Mouse (Mus musculus): Measurements from ENCODE around the gene Il17ra.

The Il17ra gene

GRCm38 (mm10) chr6:120471991-120472441 lies 9.0 kb downstream of the Il17ra start:
- DNase-seq (ENCODE audit: low read depth, low spot score), result no peak

- DNase-seq (ENCODE audit: low read depth, low spot score), result no peak
Measured at GRCm38 (mm10) chr6:120472455-120473140, 9.6 kb downstream of the Il17ra start.

GRCm38 (mm10) chr6:120473427-120473826 lies 10.4 kb downstream of the Il17ra start:
- DNase-seq (ENCODE audit: low read depth, low spot score), result no peak

DNA sequence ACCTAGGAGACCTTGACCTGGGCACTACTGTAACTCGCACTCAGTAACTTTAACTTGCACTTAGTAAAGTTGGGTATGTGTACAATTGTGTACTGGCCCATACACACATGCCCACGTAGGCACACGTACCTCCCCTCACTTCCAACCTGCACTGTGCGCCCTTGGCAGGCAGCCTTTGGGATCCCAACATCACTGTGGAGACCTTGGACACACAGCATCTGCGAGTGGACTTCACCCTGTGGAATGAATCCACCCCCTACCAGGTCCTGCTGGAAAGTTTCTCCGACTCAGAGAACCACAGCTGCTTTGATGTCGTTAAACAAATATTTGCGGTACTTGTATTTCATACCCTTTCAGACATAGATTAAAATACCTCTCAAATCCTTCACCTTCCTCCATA lies 12.2 kb downstream of the Il17ra start:
- DNase-seq (ENCODE audit: low read depth, low spot score), result no peak

GRCm38 (mm10) chr6:120479302-120479701 lies 16.3 kb downstream of the Il17ra start:
- no peak for DNase-seq (ENCODE audit: low read depth, low spot score)

DNA sequence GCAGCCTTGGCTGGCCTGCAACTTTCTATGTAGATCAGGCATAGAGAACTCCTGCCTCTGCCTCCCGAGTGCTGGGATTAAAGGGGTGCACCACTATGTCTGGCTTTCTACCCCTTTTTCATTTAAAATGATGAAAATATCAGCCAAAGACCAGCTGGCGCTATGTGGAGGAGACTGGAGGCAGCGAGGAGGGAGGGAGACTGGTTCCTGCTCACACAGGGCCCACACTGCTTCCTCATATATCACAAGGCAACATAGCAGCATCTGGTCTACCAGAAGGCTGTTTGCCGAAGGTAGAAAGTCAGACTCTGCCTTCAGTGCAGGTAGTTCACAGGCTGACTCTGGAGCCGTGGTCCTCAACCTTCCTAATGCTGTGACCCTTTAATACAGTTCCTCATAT lies 17.3 kb downstream of the Il17ra start:
- DNase-seq (ENCODE audit: low read depth, low spot score), result no peak

DNA sequence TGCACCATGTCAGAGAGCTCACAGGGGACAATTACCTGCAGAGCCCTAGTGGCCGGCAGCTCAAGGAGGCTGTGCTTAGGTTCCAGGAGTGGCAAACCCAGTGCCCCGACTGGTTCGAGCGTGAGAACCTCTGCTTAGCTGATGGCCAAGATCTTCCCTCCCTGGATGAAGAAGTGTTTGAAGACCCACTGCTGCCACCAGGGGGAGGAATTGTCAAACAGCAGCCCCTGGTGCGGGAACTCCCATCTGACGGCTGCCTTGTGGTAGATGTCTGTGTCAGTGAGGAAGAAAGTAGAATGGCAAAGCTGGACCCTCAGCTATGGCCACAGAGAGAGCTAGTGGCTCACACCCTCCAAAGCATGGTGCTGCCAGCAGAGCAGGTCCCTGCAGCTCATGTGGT lies 18.5 kb downstream of the Il17ra start:
- DNase-seq (ENCODE audit: low read depth, low spot score), result no peak

DNA sequence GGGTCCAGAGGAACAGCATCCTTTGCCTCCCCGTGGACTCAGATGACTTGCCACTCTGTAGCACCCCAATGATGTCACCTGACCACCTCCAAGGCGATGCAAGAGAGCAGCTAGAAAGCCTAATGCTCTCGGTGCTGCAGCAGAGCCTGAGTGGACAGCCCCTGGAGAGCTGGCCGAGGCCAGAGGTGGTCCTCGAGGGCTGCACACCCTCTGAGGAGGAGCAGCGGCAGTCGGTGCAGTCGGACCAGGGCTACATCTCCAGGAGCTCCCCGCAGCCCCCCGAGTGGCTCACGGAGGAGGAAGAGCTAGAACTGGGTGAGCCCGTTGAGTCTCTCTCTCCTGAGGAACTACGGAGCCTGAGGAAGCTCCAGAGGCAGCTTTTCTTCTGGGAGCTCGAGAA lies 19.0 kb downstream of the Il17ra start:
- no peak for DNase-seq (ENCODE audit: low read depth, low spot score)

- DNase-seq (ENCODE audit: low read depth, low spot score), result no peak
Measured at GRCm38 (mm10) chr6:120482756-120483155, 19.7 kb downstream of the Il17ra start.

- no peak for DNase-seq (ENCODE audit: low read depth, low spot score)
Measured at GRCm38 (mm10) chr6:120483211-120483626, 20.2 kb downstream of the Il17ra start.

DNA sequence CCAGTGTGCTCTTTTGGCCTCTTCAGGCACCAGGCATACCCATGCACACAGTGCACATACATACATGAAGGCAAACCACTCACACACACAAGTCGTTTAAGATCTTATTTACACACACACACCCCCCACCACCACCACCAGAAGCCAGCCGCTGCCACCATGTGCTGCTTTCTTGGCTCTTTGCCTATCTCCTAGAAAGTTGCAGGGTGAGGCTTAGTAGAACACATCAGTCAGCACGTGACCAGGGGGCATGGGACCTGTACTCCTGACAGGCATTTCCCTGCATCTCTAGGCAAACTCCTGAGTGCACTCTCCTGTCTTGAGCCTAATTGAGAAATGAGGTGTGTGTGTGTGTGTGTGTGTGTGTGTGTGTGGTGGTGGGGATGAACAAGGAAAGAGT lies 22.0 kb downstream of the Il17ra start:
- DNase-seq (ENCODE audit: low read depth, low spot score), result no peak

DNA sequence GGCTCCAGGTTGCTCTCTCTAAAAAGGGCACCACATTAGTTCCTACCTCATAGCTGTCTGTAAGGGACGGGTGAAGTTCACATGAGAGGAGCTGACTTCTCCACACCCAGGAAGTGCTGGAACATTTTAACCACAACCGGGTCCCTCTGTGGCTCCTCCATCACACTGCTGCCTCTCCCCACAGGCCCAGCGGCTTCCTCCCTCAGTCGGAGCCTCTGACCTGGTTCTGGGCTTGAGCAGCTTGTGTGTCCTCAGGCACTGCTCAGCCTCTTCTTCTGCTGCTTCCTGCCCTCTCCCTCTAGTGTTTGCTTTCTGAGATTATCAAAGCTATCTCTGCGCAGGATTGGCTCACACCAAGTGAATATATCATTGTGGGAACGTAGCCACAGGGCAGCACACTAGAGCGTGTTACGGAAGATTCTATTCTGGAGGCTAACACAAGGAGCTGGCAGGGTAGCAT lies 23.0 kb downstream of the Il17ra start:
- DNase-seq (ENCODE audit: low read depth, low spot score), result no peak

GRCm38 (mm10) chr6:120488647-120489046 lies 25.6 kb downstream of the Il17ra start:
- no peak for DNase-seq (ENCODE audit: low read depth, low spot score)

GRCm38 (mm10) chr6:120489461-120489860 lies 26.4 kb downstream of the Il17ra start:
- DNase-seq (ENCODE audit: low read depth, low spot score), result no peak

DNA sequence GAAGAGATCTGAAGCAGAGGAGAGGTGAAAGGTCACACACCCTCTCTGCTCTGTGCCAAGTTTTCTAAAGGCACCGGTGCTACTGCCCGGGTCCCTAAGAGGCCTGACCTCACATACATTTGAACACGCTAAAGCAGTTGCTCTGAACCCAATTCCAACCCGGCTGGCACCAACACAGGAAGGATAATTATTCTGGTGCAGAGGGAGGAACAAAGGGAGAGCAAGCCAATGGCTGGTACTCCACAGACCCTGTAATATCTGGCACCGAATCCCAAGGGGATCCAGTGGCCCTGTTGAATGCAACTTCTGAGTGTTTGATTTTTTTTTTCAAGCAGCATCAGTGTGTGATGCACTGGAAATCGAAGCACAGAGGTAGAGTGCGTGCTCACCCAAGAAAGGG lies 28.0 kb downstream of the Il17ra start:
- DNase-seq (ENCODE audit: low read depth, low spot score), result no peak

DNA sequence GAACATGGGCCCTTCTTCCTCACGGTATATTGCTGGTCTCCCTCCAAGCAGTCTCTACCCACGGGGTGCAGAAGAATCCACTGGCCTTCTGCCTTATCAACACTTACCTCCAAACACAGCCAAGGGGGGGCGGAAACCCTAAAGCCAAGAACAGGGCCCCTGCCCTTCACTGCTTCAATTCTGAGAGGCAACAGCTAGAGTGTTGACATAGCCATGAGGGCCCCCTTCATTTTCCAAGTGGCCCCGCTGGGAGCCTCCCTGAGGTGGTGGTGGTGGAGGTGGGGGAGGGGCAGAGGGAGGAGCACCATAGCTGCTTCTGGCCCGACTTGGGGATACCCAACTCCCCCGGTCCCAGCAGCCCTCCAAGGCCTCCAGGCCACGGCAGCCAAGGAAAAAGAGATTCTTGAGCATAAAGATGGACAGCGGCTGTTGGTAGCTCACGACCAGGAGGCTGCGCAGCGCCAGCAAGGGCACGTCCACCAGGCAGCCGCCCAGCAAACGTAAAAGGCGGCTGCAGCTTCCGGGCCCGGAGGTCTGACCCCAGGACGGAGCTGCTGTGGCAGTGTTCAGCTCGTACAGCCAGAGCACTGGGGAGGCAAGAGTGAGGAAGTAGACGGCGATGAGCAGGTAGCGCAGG lies 28.9 kb downstream of the Il17ra start:
- no peak for DNase-seq (ENCODE audit: low read depth, low spot score)

- no peak for DNase-seq (ENCODE audit: low read depth, low spot score)
Measured at GRCm38 (mm10) chr6:120492499-120493373, 29.7 kb downstream of the Il17ra start.

DNA sequence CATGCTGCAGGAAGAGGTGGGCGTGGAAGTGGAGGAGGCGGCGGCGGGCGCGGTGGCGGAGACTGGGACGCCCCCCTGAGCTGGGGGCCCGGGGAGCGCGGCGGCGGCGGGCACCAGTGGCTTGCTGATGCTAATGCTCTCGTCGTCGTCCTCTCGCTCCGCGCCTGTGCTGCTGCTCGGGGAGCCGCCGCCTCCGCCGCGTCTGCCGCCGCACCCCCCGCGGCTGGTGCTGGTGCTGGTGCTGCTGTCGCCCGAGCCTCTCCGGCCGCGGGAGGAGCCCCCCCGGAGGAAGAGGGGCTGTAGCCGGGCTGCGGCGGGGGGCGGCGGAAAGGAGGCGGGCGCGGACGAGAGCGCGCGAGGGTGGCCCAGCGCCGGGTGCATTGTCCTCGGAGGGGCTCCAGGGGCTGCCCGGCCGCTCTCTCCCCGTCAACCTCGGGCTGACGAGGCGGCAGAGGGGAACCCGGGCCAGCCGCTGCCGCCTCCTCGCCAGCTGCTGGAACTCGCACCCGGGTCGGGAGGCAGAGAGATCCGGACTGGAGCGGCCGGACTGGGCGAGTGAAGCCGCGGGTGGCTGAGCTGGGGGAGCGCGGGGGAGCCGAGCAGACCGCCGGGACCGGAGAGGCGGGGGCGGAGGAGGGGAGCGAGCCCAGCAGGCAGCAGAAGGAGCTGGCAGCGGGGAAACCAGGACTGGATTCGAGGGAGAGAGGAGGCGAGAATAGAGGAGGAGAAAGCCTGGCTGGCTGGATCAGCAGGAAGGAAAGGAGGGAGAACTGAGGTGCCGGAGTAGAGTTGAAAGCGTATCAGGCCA lies 30.5 kb downstream of the Il17ra start, which contains the start of gene Tmem121b:
Tmem121b (minus strand) TSS at position 434 of the 808 bp plus-strand sequence.
- DNase-seq (ENCODE audit: low read depth, low spot score), result no peak

GRCm38 (mm10) chr6:120496544-120496943 lies 33.5 kb downstream of the Il17ra start:
- DNase-seq (ENCODE audit: low read depth, low spot score), result no peak

GRCm38 (mm10) chr6:120504051-120504450 lies 41.0 kb downstream of the Il17ra start:
- DNase-seq (ENCODE audit: low read depth, low spot score), result no peak

DNA sequence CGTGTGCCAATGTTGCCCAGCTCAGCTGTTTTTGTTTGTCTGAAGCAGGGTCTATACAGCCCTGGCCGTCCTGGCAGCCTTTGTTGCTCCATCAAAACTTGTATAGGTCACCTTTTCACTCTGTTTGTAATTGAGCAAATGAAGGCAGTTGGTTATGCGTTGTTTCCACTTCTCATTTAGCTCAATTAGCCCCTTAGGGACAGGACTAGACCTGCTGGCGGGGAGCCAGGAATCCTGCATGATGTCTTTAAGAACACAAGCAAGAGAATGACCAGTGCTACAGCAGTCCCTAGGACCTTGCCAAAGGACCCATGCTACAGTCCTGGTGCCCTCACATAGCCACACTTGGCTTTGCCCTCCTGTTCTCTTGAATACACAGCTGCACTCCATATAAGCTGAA lies 42.5 kb downstream of the Il17ra start:
- no peak for DNase-seq (ENCODE audit: low read depth, low spot score)

Data from WW6 (cell line).